In genomic region chr3:105542741-105543140, GRCm38 (mm10) we compare ENCODE assay signal across 24 mouse cellular contexts.
DNase-seq lines count a peak whose midpoint lies in the region; ATAC-seq and TF ChIP-seq lines count a peak whose summit lies in the region.
"Had no signal": no experiment of that assay in that cellular context is flagged by ENCODE, and none has a peak within 500 bp of the region (broad histone marks: within the 10 kb centered on the region; RNA-seq: fewer than 3 reads in every experiment).

No protein-coding gene starts in this region.

- DNase-seq in heart, adult 11 months, result peak; percentile 67
- no peak for DNase-seq in heart, postnatal 10 days
- DNase-seq in lung, adult 2 months, result peak; percentile 32
- DNase-seq in lung, postnatal 10 days, result peak; percentile 30
- DNase-seq in lung, postnatal 36 days, result peak; percentile 77
- no peak for DNase-seq in spleen, adult 12 weeks (ENCODE audit: low spot score)
- no peak for DNase-seq in adrenal gland, adult (ENCODE audit: inconsistent age in 2 of 2, low spot score in 1 of 2)
- DNase-seq: adrenal gland, adult 2 months; adrenal gland, postnatal 14 days; B cell, adult 2 months; cerebellum, adult 18-20 months; cerebellum, adult 9-10 months; cerebellum, postnatal 14 days; gastrocnemius, postnatal 10 days; gastrocnemius, postnatal 36 days; heart, adult 18-20 months had no signal

- TF ChIP-seq CTCF in lung, adult 2 months (IDR thresholded peaks at IDR 0.05; ENCODE audit: insufficient read depth, low read length), result no peak

- intact Hi-C loops in heart, postnatal 10 days (cut with DNase I), result no loop called here

- no peak for ATAC-seq in granulocyte monocyte progenitor cell, adult 5-6 weeks (replicated peaks; ENCODE audit: poor library complexity, severe bottlenecking)
- ATAC-seq: forebrain, embryonic 13.5 days; forebrain, embryonic 16.5 days; hindbrain, embryonic 16.5 days; Patski had no signal

- no peak for TF ChIP-seq POLR2A in lung, adult 2 months (IDR thresholded peaks at IDR 0.05; ENCODE audit: borderline replicate concordance, extremely low read depth, low read depth, low read length)

- H3K4me1 ChIP-seq in lung, adult 2 months (ENCODE audit: control insufficient read depth, insufficient read depth, low read length), result no peaks in the 10 kb centered on the region; the same call in 1 of the 2 replicates

- H3K4me3 ChIP-seq in lung, adult 2 months (replicated peaks; ENCODE audit: extremely low read depth, low read depth, low read length), result no peak overlapping the region
- H3K4me3 ChIP-seq: forebrain, embryonic 10.5 days; forebrain, embryonic 13.5 days; heart, embryonic 13.5 days; hindbrain, embryonic 13.5 days had no signal

- WGBS in lung, adult 2 months, result 58% methylated on average over 4 of the region's 4 CpGs

Comparison
In these comparisons a context has a peak if more than half of its experiments do, and no peak if none do; other contexts are left out.
1. DNase-seq: peak in heart, adult 11 months (single experiment), lung, adult 2 months (single experiment), lung, postnatal 10 days (single experiment) and lung, postnatal 36 days (single experiment); none in heart, postnatal 10 days (0 of 2), spleen, adult 12 weeks (single experiment) and adrenal gland, adult (0 of 2).